Mouse (Mus musculus) MEL (cell line): ENCODE results near the gene Armc8.

Source experiments
- BHLHE40 ChIP-seq: IDR thresholded peaks from 2 replicates; pipeline ENCODE4 v1.6.1; 2012; ENCODE audit warnings: low read depth, mild to moderate bottlenecking, inconsistent platforms, low read length, improper control_type of control experiment, borderline replicate concordance
- CTCF ChIP-seq, 3 experiments: IDR thresholded peaks in 2 of 3; conservative IDR thresholded peaks in 1 of 3; 2 replicates each; pipeline ENCODE4 v1.5.1; 2011 to 2012; ENCODE audit warnings: low read length in 3 of 3, low read depth in 2 of 3, mild to moderate bottlenecking in 2 of 3, improper control_type of control experiment in 1 of 3, inconsistent platforms in 1 of 3, mixed read lengths in 1 of 3, moderate library complexity in 1 of 3; ENCODE audit not compliant: control insufficient read depth in 1 of 3, insufficient read depth in 1 of 3, poor library complexity in 1 of 3, severe bottlenecking in 1 of 3
- ELF1 ChIP-seq: IDR thresholded peaks from 2 replicates; pipeline ENCODE4 v1.6.1; 2014; ENCODE audit warnings: low read depth, mild to moderate bottlenecking, inconsistent platforms, low read length, improper control_type of control experiment, moderate library complexity
- ETS1 ChIP-seq: IDR thresholded peaks from 2 replicates; pipeline ENCODE4 v1.6.1; 2012; ENCODE audit warnings: low read depth, mild to moderate bottlenecking, inconsistent platforms, low read length, improper control_type of control experiment, moderate library complexity
- GATA1 ChIP-seq: IDR thresholded peaks from 2 replicates; pipeline ENCODE4 v1.6.1; 2011; ENCODE audit warnings: low read depth, low read length, improper control_type of control experiment
- KAT2A ChIP-seq: conservative IDR thresholded peaks from 2 replicates; pipeline ENCODE4 v1.6.1; 2012; ENCODE audit warnings: low read depth, low read length, improper control_type of control experiment, inconsistent platforms
- MYC ChIP-seq: IDR thresholded peaks from 2 replicates; pipeline ENCODE4 v1.6.1; 2011; ENCODE audit warnings: low read depth, mild to moderate bottlenecking, low read length, improper control_type of control experiment, moderate library complexity
- POLR2A ChIP-seq, 2 experiments: IDR thresholded peaks; 2 replicates each; pipeline ENCODE4 v1.6.1; 2011 to 2012; ENCODE audit warnings: low read length in 2 of 2, mild to moderate bottlenecking in 2 of 2, control low read depth in 1 of 2, improper control_type of control experiment in 1 of 2, low read depth in 1 of 2, moderate library complexity in 1 of 2; ENCODE audit not compliant: control insufficient read depth in 1 of 2, insufficient read depth in 1 of 2, poor library complexity in 1 of 2
- SMC3 ChIP-seq: IDR thresholded peaks from 2 replicates; pipeline ENCODE4 v1.6.1; 2011; ENCODE audit warnings: low read depth, low read length, improper control_type of control experiment
- TAL1 ChIP-seq: IDR thresholded peaks from 2 replicates; pipeline ENCODE4 v1.6.1; 2012; ENCODE audit warnings: mild to moderate bottlenecking, inconsistent platforms, low read length, moderate library complexity, mixed read lengths
- USF1 ChIP-seq: IDR thresholded peaks from 2 replicates; pipeline ENCODE4 v1.6.1; 2014; ENCODE audit warnings: low read depth, mild to moderate bottlenecking, inconsistent platforms, low read length, improper control_type of control experiment, moderate library complexity
- ZC3H11A ChIP-seq: IDR thresholded peaks from 2 replicates; pipeline ENCODE4 v1.6.1; 2012; ENCODE audit warnings: low read depth, mild to moderate bottlenecking, inconsistent platforms, low read length, improper control_type of control experiment

DNA sequence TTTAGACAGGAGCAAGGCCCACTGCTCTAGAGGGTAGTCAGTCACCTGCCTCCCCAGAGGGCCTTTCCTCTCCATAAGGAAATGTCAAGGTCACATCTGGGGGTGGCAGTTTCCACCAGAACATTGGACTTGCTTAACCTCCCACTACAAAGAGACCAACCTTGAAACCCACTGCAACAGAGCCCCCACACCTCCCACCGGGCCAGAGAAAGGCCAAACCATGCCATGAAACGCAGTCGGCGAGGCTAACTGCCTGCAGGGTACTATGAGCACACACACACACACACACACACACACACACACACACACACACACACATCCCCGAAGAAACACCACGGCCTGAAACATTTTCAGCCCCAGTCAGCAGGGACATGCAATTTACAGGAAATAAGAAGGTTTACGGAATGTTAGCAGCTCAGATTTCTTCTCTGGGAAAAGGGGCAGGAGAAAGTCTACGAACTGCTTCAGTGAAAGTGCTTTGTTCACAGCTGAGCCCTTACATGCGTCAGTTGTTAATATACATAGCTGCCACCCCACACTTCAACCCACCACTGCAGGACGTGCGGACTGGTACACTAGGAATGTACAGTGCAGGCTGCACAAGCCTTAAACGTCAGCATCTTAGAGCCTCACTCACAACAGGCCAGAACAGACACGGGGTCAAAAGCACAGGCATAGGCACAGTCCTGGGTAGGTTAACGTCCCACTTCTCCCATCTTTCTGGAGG is 133.6 kb downstream of the Armc8 start:
- no peak for TF ChIP-seq CTCF (IDR thresholded peaks at IDR 0.05 in 2 of 3, conservative IDR thresholded peaks at IDR 0.05 in 1 of 3; ENCODE audit: control insufficient read depth in 1 of 3, insufficient read depth in 1 of 3, low read depth in 2 of 3, low read length in 3 of 3, poor library complexity in 1 of 3, severe bottlenecking in 1 of 3)
- no peak for TF ChIP-seq BHLHE40
- no peak for TF ChIP-seq POLR2A (IDR thresholded peaks at IDR 0.05; ENCODE audit: control insufficient read depth in 1 of 2, insufficient read depth in 1 of 2, low read depth in 1 of 2, low read length in 2 of 2, poor library complexity in 1 of 2)
- no peak for TF ChIP-seq KAT2A
- no peak for TF ChIP-seq USF1
- no peak for TF ChIP-seq GATA1
- TF ChIP-seq ETS1: no peak
- no peak for TF ChIP-seq SMC3
- TF ChIP-seq MYC: no peak
- no peak for TF ChIP-seq TAL1
- TF ChIP-seq ELF1: no peak
- TF ChIP-seq ZC3H11A: no peak
